Mouse (Mus musculus): Measurements from ENCODE around the gene Chrd. TPM values are rescaled to one million over a fixed set of nuclear protein-coding genes. Genes with fewer than 3 reads are reported as not detected.

Gene Chrd
- total RNA-seq, 1 experiment, result 3.7 TPM

DNA sequence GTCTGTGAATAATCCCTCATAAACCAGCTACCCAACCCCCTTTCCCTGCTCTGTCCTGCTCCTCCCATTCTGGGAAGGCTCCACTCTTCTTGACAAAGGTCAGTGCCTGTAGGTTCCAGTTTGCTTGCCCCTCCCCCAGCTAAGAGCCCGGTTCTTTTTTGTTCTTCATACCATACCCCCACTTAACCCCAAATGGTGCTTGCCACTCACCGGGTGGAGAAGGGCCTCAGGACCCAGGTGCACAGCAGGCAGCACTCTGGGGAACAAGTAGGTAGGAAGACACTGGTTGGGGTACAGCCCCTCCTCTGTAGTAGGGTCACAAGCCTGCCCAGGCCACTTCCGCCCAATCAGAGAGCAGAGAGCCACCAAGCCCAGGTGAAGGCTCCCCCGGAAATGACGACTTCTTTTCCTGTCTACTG lies 2.6 kb upstream of the Chrd start:
- H3K9ac ChIP-seq (ENCODE audit: insufficient read depth, low read depth, low read length, poor library complexity, severe bottlenecking), result 0 out of 2 replicates have a peak overlapping the region, but pooled peaks have one; percentile 12
- in situ Hi-C loops (cut with MboI; ENCODE audit: low sequenced_read_pairs in 2 of 2, unreplicated experiment in 2 of 2), result no loop called here
- peak overlapping the region; percentile 42 to 49 for H3K4me3 ChIP-seq (ENCODE audit: insufficient read depth in 1 of 2, low read depth in 1 of 2, low read length in 2 of 2, poor library complexity in 1 of 2, severe bottlenecking in 1 of 2)

DNA sequence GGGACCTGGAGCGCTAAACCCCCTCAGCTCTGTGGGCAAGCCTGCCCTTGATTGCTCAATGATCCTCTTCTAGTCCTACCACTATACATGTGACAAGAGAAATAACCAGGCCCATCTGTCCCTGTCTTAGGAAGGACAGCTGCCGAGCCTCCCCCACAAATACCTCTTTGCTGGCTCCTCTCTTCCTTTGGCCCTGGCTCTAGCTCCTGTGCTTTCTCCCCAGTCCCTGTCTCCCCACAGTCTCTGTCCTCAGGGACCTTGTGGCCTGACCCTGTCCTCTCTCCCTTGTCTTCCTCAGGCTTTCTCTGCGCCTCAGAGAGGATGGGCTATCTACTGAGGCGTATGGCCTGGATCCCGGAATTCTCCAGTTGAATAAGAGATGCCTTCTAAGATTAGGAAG lies 1.2 kb upstream of the Chrd start:
- Histone ChIP-seq H3K9ac (ENCODE audit: insufficient read depth, low read depth, low read length, poor library complexity, severe bottlenecking) (no peak overlapping the region; the same call in 1 of the 2 replicates), H3K9me3 (ENCODE audit: control insufficient read depth, insufficient read depth, low read depth, low read length) (no peaks in the 10 kb centered on the region), H3K27ac (ENCODE audit: insufficient read depth, low read depth, low read length, poor library complexity, severe bottlenecking) (no peak overlapping the region), H3K36me3 (ENCODE audit: control insufficient read depth, insufficient read depth, low read length, poor library complexity, severe bottlenecking) (no peaks in the 10 kb centered on the region; the same call in 1 of the 2 replicates), H3K4me3 (ENCODE audit: insufficient read depth in 1 of 2, low read depth in 1 of 2, low read length in 2 of 2, poor library complexity in 1 of 2, severe bottlenecking in 1 of 2) (peak overlapping the region in 1 of 2 experiments; percentile 87; a peak in 1 of 4 replicates), H3K4me1 (ENCODE audit: control insufficient read depth in 2 of 2, insufficient read depth in 2 of 2, low read length in 2 of 2, poor library complexity in 1 of 2) (peaks cover 5 to 16% of the 10 kb centered on the region in 2 experiments; a peak in 2 of 4 replicates)
- DNase-seq (ENCODE audit: low read depth, low spot score), result no peak
- TF ChIP-seq ZC3H11A (IDR thresholded peaks at IDR 0.05; ENCODE audit: borderline replicate concordance, low read depth, low read length) (no peak), HCFC1 (IDR thresholded peaks at IDR 0.05; ENCODE audit: borderline replicate concordance, insufficient read depth, low read length) (no peak), CHD2 (IDR thresholded peaks at IDR 0.05; ENCODE audit: low read depth, low read length) (no peak)
- in situ Hi-C loops (cut with MboI; ENCODE audit: low sequenced_read_pairs in 2 of 2, unreplicated experiment in 2 of 2), result no loop called here

More for the DNA sequence above, 2.6 kb upstream of the Chrd start:
- no peak for DNase-seq (ENCODE audit: low read depth, low spot score)
- H3K4me1 ChIP-seq (ENCODE audit: control insufficient read depth in 2 of 2, insufficient read depth in 2 of 2, low read length in 2 of 2, poor library complexity in 1 of 2), result peaks cover 5 to 18% of the 10 kb centered on the region in 2 experiments; a peak in 2 of 4 replicates
- H3K9me3 ChIP-seq (ENCODE audit: control insufficient read depth, insufficient read depth, low read depth, low read length), result no peaks in the 10 kb centered on the region
- TF ChIP-seq CHD2 (IDR thresholded peaks at IDR 0.05; ENCODE audit: low read depth, low read length) (0 out of 2 replicates have a peak, but pooled peaks have one; percentile 31), ZNF384 (IDR thresholded peaks at IDR 0.05; ENCODE audit: low read depth, low read length) (no peak)
- H3K27ac ChIP-seq (ENCODE audit: insufficient read depth, low read depth, low read length, poor library complexity, severe bottlenecking), result peak overlapping the region; percentile 63; the same call in 1 of the 2 replicates
- H3K36me3 ChIP-seq (ENCODE audit: control insufficient read depth, insufficient read depth, low read length, poor library complexity, severe bottlenecking), result peaks cover 1% of the 10 kb centered on the region; the same call in 1 of the 2 replicates

DNA sequence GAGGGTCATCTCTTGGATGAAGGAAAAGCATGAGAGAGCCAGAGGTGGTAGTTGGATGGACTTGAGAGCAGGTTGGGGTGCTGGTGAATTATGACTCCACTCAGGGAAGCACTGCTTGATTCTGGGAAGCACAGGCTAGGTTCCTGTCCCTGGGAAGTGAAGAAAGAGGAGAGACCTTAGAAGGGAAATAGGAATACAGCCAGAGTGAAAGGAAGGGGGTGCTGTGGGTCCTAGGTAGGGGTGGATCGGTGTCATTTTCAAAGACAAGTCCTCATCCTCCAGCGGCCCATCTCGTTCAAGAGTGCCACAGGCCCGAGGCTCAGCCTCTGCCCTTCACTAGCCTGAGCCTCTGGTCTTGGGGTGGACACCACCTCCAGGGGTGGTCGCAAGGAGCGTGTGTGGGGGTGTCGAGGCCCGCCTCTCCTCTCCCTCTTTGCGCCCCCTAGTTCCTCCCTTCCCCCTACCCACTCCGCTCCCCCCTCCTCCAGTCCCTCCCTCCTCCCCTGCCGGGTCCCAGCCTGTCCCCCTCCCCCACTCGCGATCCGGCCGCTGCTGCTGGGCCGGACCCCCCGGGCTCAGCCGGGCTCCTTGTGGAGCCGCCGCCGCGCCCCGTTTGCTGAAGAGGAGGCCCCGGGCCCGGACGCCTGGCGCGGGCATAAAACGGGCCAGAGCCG lies 539 bp upstream of the Chrd start:
- Histone ChIP-seq H3K4me3 (ENCODE audit: insufficient read depth in 1 of 2, low read depth in 1 of 2, low read length in 2 of 2, poor library complexity in 1 of 2, severe bottlenecking in 1 of 2) (peak overlapping the region; percentile 85 to 87), H3K4me1 (ENCODE audit: control insufficient read depth in 2 of 2, insufficient read depth in 2 of 2, low read length in 2 of 2, poor library complexity in 1 of 2) (peaks cover 5 to 16% of the 10 kb centered on the region in 2 experiments; a peak in 2 of 4 replicates), H3K27ac (ENCODE audit: insufficient read depth, low read depth, low read length, poor library complexity, severe bottlenecking) (no peak overlapping the region), H3K36me3 (ENCODE audit: control insufficient read depth, insufficient read depth, low read length, poor library complexity, severe bottlenecking) (no peaks in the 10 kb centered on the region; the same call in 1 of the 2 replicates), H3K9me3 (ENCODE audit: control insufficient read depth, insufficient read depth, low read depth, low read length) (no peaks in the 10 kb centered on the region), H3K9ac (ENCODE audit: insufficient read depth, low read depth, low read length, poor library complexity, severe bottlenecking) (peak overlapping the region; percentile 58)
- in situ Hi-C loops (cut with MboI; ENCODE audit: low sequenced_read_pairs in 2 of 2, unreplicated experiment in 2 of 2), result no loop called here
- no peak for DNase-seq (ENCODE audit: low read depth, low spot score)
- TF ChIP-seq MAFK (IDR thresholded peaks at IDR 0.05; ENCODE audit: insufficient read depth, low read depth, low read length) (no peak), ZNF384 (IDR thresholded peaks at IDR 0.05; ENCODE audit: low read depth, low read length) (no peak), ZC3H11A (IDR thresholded peaks at IDR 0.05; ENCODE audit: borderline replicate concordance, low read depth, low read length) (no peak), HCFC1 (IDR thresholded peaks at IDR 0.05; ENCODE audit: borderline replicate concordance, insufficient read depth, low read length) (no peak), CHD2 (IDR thresholded peaks at IDR 0.05; ENCODE audit: low read depth, low read length) (no peak)

DNA sequence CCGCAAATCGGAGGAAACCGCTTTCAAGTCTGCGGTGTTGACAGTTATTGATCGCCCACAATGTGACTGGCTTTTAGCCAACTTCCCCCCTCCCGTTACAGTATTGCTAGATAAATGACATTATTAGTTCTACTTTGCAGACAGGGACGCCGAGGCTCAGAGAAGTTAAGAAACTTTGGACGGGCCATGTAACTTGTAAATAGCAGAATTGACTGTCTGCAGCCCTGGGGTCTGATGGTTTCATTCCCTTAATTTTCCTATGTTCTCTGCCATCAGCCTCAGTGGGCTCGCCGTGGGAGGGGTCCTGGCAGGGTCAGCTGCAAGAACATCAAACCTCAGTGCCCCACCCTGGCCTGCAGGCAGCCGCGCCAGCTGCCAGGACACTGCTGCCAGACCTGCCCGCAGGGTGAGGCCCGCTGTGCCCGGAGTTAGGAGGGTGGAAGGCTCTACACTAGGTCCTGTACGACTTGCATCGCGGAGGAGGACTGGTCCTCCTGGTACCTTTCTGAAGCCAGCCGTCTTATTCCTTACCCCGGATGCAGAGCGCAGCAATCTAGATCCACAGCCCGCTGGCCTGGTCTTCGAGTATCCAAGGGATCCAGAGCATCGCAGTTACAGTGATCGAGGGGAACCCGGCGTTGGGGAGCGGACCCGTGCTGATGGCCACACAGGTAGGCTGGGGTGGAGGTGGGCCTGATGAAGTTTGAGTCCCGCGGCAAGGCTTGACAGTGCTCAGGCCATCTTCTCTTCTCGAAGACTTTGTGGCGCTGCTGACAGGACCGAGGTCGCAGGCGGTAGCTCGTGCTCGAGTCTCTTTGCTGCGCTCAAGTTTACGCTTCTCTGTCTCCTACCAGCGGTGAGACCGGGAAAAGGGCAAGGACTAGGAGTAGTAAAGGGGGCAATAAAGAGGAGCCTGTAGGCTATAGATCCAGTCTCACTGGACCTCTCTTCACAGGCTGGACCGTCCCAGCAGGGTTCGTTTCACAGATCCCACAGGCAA lies 1.1 kb downstream of the Chrd start, which contains the start of gene Thpo:
Gene Thpo (minus strand): TSS at position 781 of the 1,000 bp plus-strand sequence.
- in situ Hi-C loops (cut with MboI; ENCODE audit: low sequenced_read_pairs in 2 of 2, unreplicated experiment in 2 of 2), result no loop called here
- TF ChIP-seq CHD2 (IDR thresholded peaks at IDR 0.05; ENCODE audit: low read depth, low read length) (no peak), MAFK (IDR thresholded peaks at IDR 0.05; ENCODE audit: insufficient read depth, low read depth, low read length) (no peak), ZNF384 (IDR thresholded peaks at IDR 0.05; ENCODE audit: low read depth, low read length) (no peak), HCFC1 (IDR thresholded peaks at IDR 0.05; ENCODE audit: borderline replicate concordance, insufficient read depth, low read length) (no peak), ZC3H11A (IDR thresholded peaks at IDR 0.05; ENCODE audit: borderline replicate concordance, low read depth, low read length) (no peak)
- Histone ChIP-seq H3K27ac (ENCODE audit: insufficient read depth, low read depth, low read length, poor library complexity, severe bottlenecking) (no peak within 1 kb of the TSS), H3K9ac (ENCODE audit: insufficient read depth, low read depth, low read length, poor library complexity, severe bottlenecking) (no peak within 1 kb of the TSS), H3K36me3 (ENCODE audit: control insufficient read depth, insufficient read depth, low read length, poor library complexity, severe bottlenecking) (no peaks in the 10 kb centered on the region; the same call in 1 of the 2 replicates), H3K4me1 (ENCODE audit: control insufficient read depth in 2 of 2, insufficient read depth in 2 of 2, low read length in 2 of 2, poor library complexity in 1 of 2) (peaks cover 5 to 16% of the 10 kb centered on the region in 2 experiments; a peak in 2 of 4 replicates), H3K4me3 (ENCODE audit: insufficient read depth in 1 of 2, low read depth in 1 of 2, low read length in 2 of 2, poor library complexity in 1 of 2, severe bottlenecking in 1 of 2) (peak within 1 kb of the TSS; percentile 85 to 87), H3K9me3 (ENCODE audit: control insufficient read depth, insufficient read depth, low read depth, low read length) (no peaks in the 10 kb centered on the region)
- no peak for DNase-seq (ENCODE audit: low read depth, low spot score)

Measured in ES-E14 (cell line).